Mouse (Mus musculus) thymus, adult 2 months (tissue): ENCODE data around the gene Slc28a1.
A peak's percentile ranks its signal among the peaks of the same experiment; 100 is the strongest.

ENCODE experiments used
- CTCF ChIP-seq: fragments of 200-500 bp; IDR thresholded peaks from 2 replicates; pipeline ENCODE4 v1.5.1; 2012; ENCODE audit warnings: mild to moderate bottlenecking, control low read depth, low read length, moderate library complexity, borderline replicate concordance; ENCODE audit not compliant: control insufficient read depth, poor library complexity, insufficient read depth; ENCODE audit errors: extremely low read depth
- POLR2A ChIP-seq: fragments of 200-500 bp; IDR thresholded peaks from 2 replicates; pipeline ENCODE4 v1.6.1; 2012; ENCODE audit warnings: mild to moderate bottlenecking, low read length, control low read depth, moderate library complexity; ENCODE audit not compliant: control insufficient read depth, poor library complexity, insufficient read depth; ENCODE audit errors: extremely low read depth

DNA sequence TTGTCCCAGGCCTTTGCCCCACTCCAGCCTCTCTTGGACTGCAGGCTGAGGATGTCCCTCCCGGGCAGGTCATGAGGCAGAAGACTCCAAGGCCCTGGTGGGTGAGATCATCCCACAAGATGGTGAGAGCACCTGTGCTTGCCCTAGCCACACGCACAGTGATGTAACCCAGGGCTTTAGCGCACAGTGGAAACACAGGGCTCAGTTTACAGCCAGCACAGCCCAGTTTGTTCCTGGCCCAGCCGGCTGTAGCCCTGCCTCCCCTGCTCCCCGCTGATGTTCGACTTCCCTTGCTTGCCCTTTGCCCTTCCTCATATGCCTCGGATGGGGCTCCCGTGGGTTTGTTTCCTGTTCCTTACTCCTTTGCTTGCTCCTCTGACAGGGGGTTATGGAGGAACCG lies 40.1 kb upstream of the Slc28a1 start:
- TF ChIP-seq CTCF (0 out of 2 replicates have a peak, but pooled peaks have one; percentile 21), POLR2A (no peak)
